Mouse (Mus musculus): ENCODE data around the gene Wdr12. TPM values are rescaled to one million over a fixed set of nuclear protein-coding genes. Genes with fewer than 3 reads are reported as not detected.

The Wdr12 gene
- polyA plus RNA-seq (2012; rRNA removed) = 6.7 and 14.4 TPM in 2 replicates
- 38.2 and 42.1 TPM in 2 replicates for polyA plus RNA-seq (2014; fragmentation: Nextera tagmentation; extraction: Ambion mirVana)

DNA sequence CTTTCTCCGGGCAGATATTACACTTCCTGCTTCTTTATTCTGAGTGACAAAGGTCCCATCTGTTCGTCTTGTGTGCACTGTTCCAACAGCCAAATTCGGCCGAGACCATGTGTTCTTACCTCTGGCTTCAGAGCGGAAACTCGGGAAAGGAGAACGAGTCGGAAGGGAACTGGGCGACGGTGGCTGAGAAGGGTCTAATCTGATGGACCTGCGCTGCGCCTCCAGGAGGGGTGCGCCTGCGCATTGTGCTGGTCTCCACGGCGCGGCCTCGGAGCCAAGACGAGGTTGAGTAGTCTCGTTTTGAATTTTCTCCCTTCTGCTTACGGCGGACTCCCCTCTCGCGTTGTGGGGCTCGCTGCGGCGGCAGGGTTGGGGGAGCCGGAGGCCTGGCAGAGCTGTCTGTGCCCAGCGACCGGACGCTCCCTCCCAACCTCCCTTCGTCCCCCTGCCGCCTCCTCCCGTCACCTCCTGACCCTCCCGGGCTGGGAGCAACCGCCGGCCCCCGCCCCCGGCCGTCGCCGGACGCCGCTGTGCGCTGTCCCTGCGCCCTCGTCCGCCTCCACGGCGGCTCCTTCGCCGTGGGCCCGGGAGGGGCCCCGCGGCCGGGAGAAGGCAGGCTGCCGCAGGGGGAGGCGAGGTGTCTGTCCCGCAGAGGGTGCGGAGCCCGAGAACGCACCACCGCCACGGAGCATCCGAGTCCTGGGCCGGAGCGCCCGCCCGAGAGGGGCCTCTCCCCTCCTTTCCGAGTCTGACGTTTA is at the start of gene Wdr12, which contains the start of gene Carf:
TSS of gene Wdr12 (minus strand) at position 622 of the 758 bp plus-strand sequence.
TSS of gene Carf (plus strand) at position 224 of the 758 bp plus-strand sequence.
- under 1% methylated on average over 68 of the region's 71 CpGs for WGBS (ENCODE audit: insufficient replicate concordance)

DNA sequence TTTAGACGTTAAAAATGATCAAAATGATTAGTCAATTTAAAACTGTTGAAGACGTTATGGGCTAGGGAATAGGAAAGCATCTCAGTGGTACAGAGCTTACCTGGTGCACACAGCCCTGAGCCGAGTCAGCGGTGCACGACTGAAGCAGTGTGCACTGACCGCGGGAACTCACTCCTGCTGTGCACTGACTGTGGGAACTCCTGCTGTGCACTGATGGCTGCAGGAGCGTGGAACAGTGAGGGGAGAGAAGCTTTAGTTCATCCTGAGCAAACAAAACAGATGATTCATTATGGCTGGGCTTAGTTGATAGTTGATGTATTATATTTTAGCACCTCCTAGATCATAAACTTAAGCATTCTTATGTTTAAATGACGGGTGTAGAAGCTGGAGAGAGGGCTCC is 38.9 kb upstream of the Wdr12 start:
- H3K9me3 ChIP-seq (ENCODE audit: control insufficient read depth, low read length) = no peaks in the 10 kb centered on the region
- H3K4me1 ChIP-seq (replicated peaks; ENCODE audit: control insufficient read depth in 2 of 2, insufficient read depth in 2 of 2, low read length in 1 of 2) = no peaks in the 10 kb centered on the region
- DNase-seq (ENCODE audit: low read depth in 3 of 3, low spot score in 3 of 3) (no peak), ATAC-seq (ENCODE audit: insufficient read depth) (no peak)
- H3K27ac ChIP-seq = no peak overlapping the region
- no peak overlapping the region for H3K4me3 ChIP-seq (ENCODE audit: insufficient read depth in 1 of 2, low read depth in 2 of 2, low read length in 2 of 2)
- no peak for TF ChIP-seq CTCF (IDR thresholded peaks at IDR 0.05; ENCODE audit: low read depth)
- TF ChIP-seq EP300 (IDR thresholded peaks at IDR 0.05; ENCODE audit: low read depth) = no peak
- H3K36me3 ChIP-seq (replicated peaks; ENCODE audit: control insufficient read depth, insufficient read depth, low read depth) = no peaks in the 10 kb centered on the region
- no peak overlapping the region for H3K9ac ChIP-seq (replicated peaks)
- 72% methylated on average over 9 of the region's 9 CpGs for WGBS (ENCODE audit: insufficient replicate concordance)
- H3K4me2 ChIP-seq (ENCODE audit: low read depth) = no peak overlapping the region
- H3K27me3 ChIP-seq (ENCODE audit: control insufficient read depth, insufficient read depth, low read length) = no peaks in the 10 kb centered on the region

More for the DNA sequence above, at the start of gene Wdr12, which contains the start of gene Carf:
- Histone ChIP-seq H3K27me3 (ENCODE audit: control insufficient read depth, insufficient read depth, low read length) (no peaks in the 10 kb centered on the region), H3K36me3 (replicated peaks; ENCODE audit: control insufficient read depth, insufficient read depth, low read depth) (no peaks in the 10 kb centered on the region; the same call in 1 of the 2 replicates), H3K4me2 (ENCODE audit: low read depth) (peak within 1 kb of the TSS; percentile 93), H3K27ac (peak within 1 kb of the TSS; percentile 89), H3K9ac (replicated peaks) (peak within 1 kb of the TSS; percentile 80), H3K9me3 (ENCODE audit: control insufficient read depth, low read length) (no peaks in the 10 kb centered on the region), H3K4me1 (replicated peaks; ENCODE audit: control insufficient read depth in 2 of 2, insufficient read depth in 2 of 2, low read length in 1 of 2) (peaks cover 6 to 7% of the 10 kb centered on the region in 2 experiments; a peak in 3 of 4 replicates), H3K4me3 (ENCODE audit: insufficient read depth in 1 of 2, low read depth in 2 of 2, low read length in 2 of 2) (peak within 1 kb of the TSS; percentile 76 to 97)
- TF ChIP-seq CTCF (IDR thresholded peaks at IDR 0.05; ENCODE audit: low read depth) = peak; percentile 23; the same call in 1 of the 2 replicates
- TF ChIP-seq EP300 (IDR thresholded peaks at IDR 0.05; ENCODE audit: low read depth) = no peak
- DNase-seq (ENCODE audit: low read depth in 3 of 3, low spot score in 3 of 3) = peak; percentile 92 to 94 (median 92)
- peak; percentile 97 for ATAC-seq (ENCODE audit: insufficient read depth)

DNA sequence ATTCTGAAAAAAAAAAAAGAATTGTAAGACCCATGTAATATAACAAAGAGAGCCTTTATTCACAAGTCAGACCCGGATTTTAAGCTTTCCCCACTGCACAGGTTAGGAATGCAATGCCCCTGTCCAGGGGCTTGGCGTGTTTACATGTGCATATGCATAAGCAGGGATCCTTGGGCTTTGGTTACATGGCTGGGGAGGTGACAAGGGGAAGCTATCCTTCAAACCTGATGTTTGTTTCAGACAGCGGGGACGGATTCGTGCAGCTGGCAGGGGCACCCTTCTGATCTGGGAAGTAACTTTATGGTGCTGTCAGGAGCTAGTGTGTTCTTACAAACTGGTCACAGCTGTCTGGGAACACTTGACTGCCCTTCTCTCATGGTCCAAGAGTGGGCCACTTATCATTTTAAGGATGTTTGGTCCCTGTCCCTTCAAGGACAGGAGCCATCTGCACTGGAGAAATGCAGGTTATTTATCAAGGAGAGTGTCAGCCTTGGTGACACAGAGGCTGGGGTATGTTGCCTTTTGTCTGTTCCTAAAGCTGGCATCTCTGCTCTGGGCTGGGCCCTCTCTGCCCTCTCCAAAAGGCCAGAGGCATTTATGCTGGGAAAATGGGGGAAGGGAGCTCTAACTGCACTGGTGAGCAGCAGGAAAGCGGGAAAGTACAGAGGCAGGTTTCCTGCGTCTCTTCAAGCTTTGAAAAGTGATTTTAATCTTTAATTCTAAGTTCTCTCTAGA is 19.4 kb upstream of the Wdr12 start:
- TF ChIP-seq CTCF (IDR thresholded peaks at IDR 0.05; ENCODE audit: low read depth) (no peak), EP300 (IDR thresholded peaks at IDR 0.05; ENCODE audit: low read depth) (no peak)
- no peak for DNase-seq (ENCODE audit: low read depth in 3 of 3, low spot score in 3 of 3)
- Histone ChIP-seq H3K27ac (no peak overlapping the region), H3K4me3 (ENCODE audit: insufficient read depth in 1 of 2, low read depth in 2 of 2, low read length in 2 of 2) (no peak overlapping the region), H3K9ac (replicated peaks) (no peak overlapping the region), H3K4me1 (replicated peaks; ENCODE audit: control insufficient read depth in 2 of 2, insufficient read depth in 2 of 2, low read length in 1 of 2) (no peaks in the 10 kb centered on the region), H3K36me3 (replicated peaks; ENCODE audit: control insufficient read depth, insufficient read depth, low read depth) (no peaks in the 10 kb centered on the region), H3K27me3 (ENCODE audit: control insufficient read depth, insufficient read depth, low read length) (no peaks in the 10 kb centered on the region), H3K4me2 (ENCODE audit: low read depth) (no peak overlapping the region), H3K9me3 (ENCODE audit: control insufficient read depth, low read length) (no peaks in the 10 kb centered on the region)
- 75% methylated on average over 7 of the region's 7 CpGs for WGBS (ENCODE audit: insufficient replicate concordance)
- no peak for ATAC-seq (ENCODE audit: insufficient read depth)

DNA sequence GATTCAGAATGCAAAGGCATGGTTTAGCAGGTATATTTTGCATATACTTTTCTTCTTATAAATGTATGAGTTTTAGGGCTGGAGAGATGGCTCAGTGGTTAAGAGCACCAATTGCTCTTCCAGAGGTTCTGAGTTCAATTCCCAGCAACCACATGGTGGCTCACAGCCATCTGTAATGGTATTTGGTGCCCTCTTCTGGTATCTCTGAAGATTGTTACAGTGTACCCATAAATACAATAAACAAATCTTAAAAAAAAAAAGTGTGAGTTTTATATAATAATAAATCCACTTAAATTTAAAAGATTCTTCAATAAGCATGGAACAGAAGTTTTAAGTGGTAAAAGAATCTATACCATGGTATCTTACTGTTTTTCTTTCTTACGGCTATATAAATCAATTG is 6.1 kb upstream of the Wdr12 start:
- 90% methylated on average over 1 of the region's 1 CpGs for WGBS (ENCODE audit: insufficient replicate concordance)
- H3K36me3 ChIP-seq (replicated peaks; ENCODE audit: control insufficient read depth, insufficient read depth, low read depth) = no peaks in the 10 kb centered on the region; the same call in 1 of the 2 replicates
- H3K27me3 ChIP-seq (ENCODE audit: control insufficient read depth, insufficient read depth, low read length) = no peaks in the 10 kb centered on the region
- ATAC-seq (ENCODE audit: insufficient read depth) (no peak), DNase-seq (ENCODE audit: low read depth in 3 of 3, low spot score in 3 of 3) (no peak)
- H3K4me1 ChIP-seq (replicated peaks; ENCODE audit: control insufficient read depth in 2 of 2, insufficient read depth in 2 of 2, low read length in 1 of 2) = no peaks in the 10 kb centered on the region
- H3K27ac ChIP-seq = no peak overlapping the region
- no peaks in the 10 kb centered on the region for H3K9me3 ChIP-seq (ENCODE audit: control insufficient read depth, low read length)
- H3K9ac ChIP-seq (replicated peaks) = no peak overlapping the region
- H3K4me3 ChIP-seq (ENCODE audit: insufficient read depth in 1 of 2, low read depth in 2 of 2, low read length in 2 of 2) = no peak overlapping the region
- TF ChIP-seq EP300 (IDR thresholded peaks at IDR 0.05; ENCODE audit: low read depth) = no peak
- peak; percentile 30; the same call in 1 of the 2 replicates for TF ChIP-seq CTCF (IDR thresholded peaks at IDR 0.05; ENCODE audit: low read depth)
- no peak overlapping the region for H3K4me2 ChIP-seq (ENCODE audit: low read depth)
